Mouse (Mus musculus) heart, postnatal 4 days (tissue): ENCODE results near the gene Gpn2. TPM values are rescaled to one million over a fixed set of nuclear protein-coding genes. Genes with fewer than 3 reads are reported as not detected.

Source experiments
- DNase-seq: peaks from one replicate; pipeline ENCODE4 v3.0.0; 2021
- total RNA-seq, 2 experiments: library from RNA; stranded (reverse); gene quantifications; 2 replicates each; pipeline ENCODE4 v1.2.3; 2021

Gpn2 gene
- total RNA-seq, 2 experiments from 2014 or later, result 11.0 to 11.1 TPM

- no peak for DNase-seq
Observed at GRCm38 (mm10) chr4:133595538-133595937, 11.4 kb downstream of the Gpn2 start.

GRCm38 (mm10) chr4:133596084-133596483, 11.9 kb downstream of the Gpn2 start:
- no peak for DNase-seq

GRCm38 (mm10) chr4:133598616-133599015, 14.5 kb downstream of the Gpn2 start:
- DNase-seq, result no peak

- no peak for DNase-seq
Observed at GRCm38 (mm10) chr4:133599116-133599515, 15.0 kb downstream of the Gpn2 start.

GRCm38 (mm10) chr4:133599571-133600073, 15.5 kb downstream of the Gpn2 start:
- peak; percentile 91 for DNase-seq

- no peak for DNase-seq
Observed at GRCm38 (mm10) chr4:133600306-133600705, 16.1 kb downstream of the Gpn2 start.

GRCm38 (mm10) chr4:133601721-133602218, 17.6 kb downstream of the Gpn2 start, which contains the start of gene Sfn:
Gene Sfn, minus strand, starts transcription at chr4:133602168.
- peak; percentile 45 for DNase-seq

GRCm38 (mm10) chr4:133603056-133603455, 18.9 kb downstream of the Gpn2 start:
- no peak for DNase-seq

- DNase-seq, result no peak
Observed at GRCm38 (mm10) chr4:133604175-133604574, 20.0 kb downstream of the Gpn2 start.

GRCm38 (mm10) chr4:133604856-133605255, 20.7 kb downstream of the Gpn2 start:
- no peak for DNase-seq

- no peak for DNase-seq
Observed at GRCm38 (mm10) chr4:133605330-133605729, 21.2 kb downstream of the Gpn2 start.

GRCm38 (mm10) chr4:133607284-133607683, 23.1 kb downstream of the Gpn2 start:
- no peak for DNase-seq

GRCm38 (mm10) chr4:133609719-133610118, 25.6 kb downstream of the Gpn2 start:
- DNase-seq, result peak; percentile 92

- DNase-seq, result no peak
Observed at GRCm38 (mm10) chr4:133611815-133612214, 27.7 kb downstream of the Gpn2 start.

- DNase-seq, result no peak
Observed at GRCm38 (mm10) chr4:133612416-133612815, 28.3 kb downstream of the Gpn2 start.

- DNase-seq, result no peak
Observed at GRCm38 (mm10) chr4:133613026-133613425, 28.9 kb downstream of the Gpn2 start.

- DNase-seq, result no peak
Observed at GRCm38 (mm10) chr4:133613867-133614266, 29.7 kb downstream of the Gpn2 start.

- peak; percentile 40 for DNase-seq
Observed at GRCm38 (mm10) chr4:133614274-133614761, 30.2 kb downstream of the Gpn2 start.

- no peak for DNase-seq
Observed at GRCm38 (mm10) chr4:133615416-133615815, 31.3 kb downstream of the Gpn2 start.

- no peak for DNase-seq
Observed at GRCm38 (mm10) chr4:133617936-133618335, 33.8 kb downstream of the Gpn2 start.

GRCm38 (mm10) chr4:133619473-133620136, 35.4 kb downstream of the Gpn2 start:
- DNase-seq, result no peak

- no peak for DNase-seq
Observed at GRCm38 (mm10) chr4:133620668-133621067, 36.5 kb downstream of the Gpn2 start.

- no peak for DNase-seq
Observed at GRCm38 (mm10) chr4:133622161-133622695, 38.1 kb downstream of the Gpn2 start.

GRCm38 (mm10) chr4:133624830-133625229, 40.7 kb downstream of the Gpn2 start:
- no peak for DNase-seq
